Mouse (Mus musculus): ENCODE measurements around the gene H2-T22. TPM values are rescaled to one million over a fixed set of nuclear protein-coding genes. Genes with fewer than 3 reads are reported as not detected.
A peak's percentile ranks its signal among the peaks of the same experiment; 100 is the strongest.
"Not testable (repeated sequence)": the region's sequence is repeated elsewhere in the genome, so short reads cannot be mapped to it uniquely, and the experiment has no call there.

H2-T22 gene
- polyA plus RNA-seq, 1 experiment from 2014 or later, result 13.4 TPM

GRCm38 (mm10) chr17:36030703-36031582, 11.6 kb downstream of the H2-T22 start:
- H3K27ac ChIP-seq (ENCODE audit: low read length), result peak overlapping the region; percentile 44; the same call in 1 of the 2 replicates
- H3K4me2 ChIP-seq (ENCODE audit: low read depth, low read length), result peak overlapping the region; percentile 51
- not testable (repeated sequence) for H3K36me3 ChIP-seq (ENCODE audit: control insufficient read depth, insufficient read depth); H3K9me3 ChIP-seq (replicated peaks; ENCODE audit: control insufficient read depth, low read length); H3K27me3 ChIP-seq (ENCODE audit: control insufficient read depth, insufficient read depth, low read depth, low read length); ATAC-seq (ENCODE audit: low read depth)
- H3K4me3 ChIP-seq (ENCODE audit: low read depth, low read length), result peak overlapping the region; percentile 72
- WGBS (ENCODE audit: insufficient replicate concordance), result 66% methylated on average over 8 of the region's 8 CpGs
- peaks cover 18% of the 10 kb centered on the region for H3K4me1 ChIP-seq (ENCODE audit: control insufficient read depth, low read depth, low read length)
- H3K9ac ChIP-seq (ENCODE audit: low read depth, low read length), result peak overlapping the region; percentile 80

GRCm38 (mm10) chr17:36030046-36030702, 12.4 kb downstream of the H2-T22 start:
- H3K4me2 ChIP-seq (ENCODE audit: low read depth, low read length); H3K27me3 ChIP-seq (ENCODE audit: control insufficient read depth, insufficient read depth, low read depth, low read length); H3K9ac ChIP-seq (ENCODE audit: low read depth, low read length); H3K9me3 ChIP-seq (replicated peaks; ENCODE audit: control insufficient read depth, low read length); H3K4me3 ChIP-seq (ENCODE audit: low read depth, low read length); H3K36me3 ChIP-seq (ENCODE audit: control insufficient read depth, insufficient read depth); H3K27ac ChIP-seq (ENCODE audit: low read length): not testable (repeated sequence)
- WGBS (ENCODE audit: insufficient replicate concordance), result 59% methylated on average over 2 of the region's 4 CpGs
- H3K4me1 ChIP-seq (ENCODE audit: control insufficient read depth, low read depth, low read length), result peaks cover 18% of the 10 kb centered on the region
- peak; percentile 42 for ATAC-seq (ENCODE audit: low read depth)

- no peaks in the 10 kb centered on the region for H3K9me3 ChIP-seq (replicated peaks; ENCODE audit: control insufficient read depth, low read length)
- H3K4me3 ChIP-seq (ENCODE audit: low read depth, low read length), result no peak overlapping the region
- no peaks in the 10 kb centered on the region for H3K36me3 ChIP-seq (ENCODE audit: control insufficient read depth, insufficient read depth)
- H3K4me2 ChIP-seq (ENCODE audit: low read depth, low read length), result no peak overlapping the region
- no peaks in the 10 kb centered on the region for H3K27me3 ChIP-seq (ENCODE audit: control insufficient read depth, insufficient read depth, low read depth, low read length)
- H3K27ac ChIP-seq (ENCODE audit: low read length), result no peak overlapping the region
- H3K4me1 ChIP-seq (ENCODE audit: control insufficient read depth, low read depth, low read length), result peaks cover 23% of the 10 kb centered on the region
- 81% methylated on average over 7 of the region's 7 CpGs for WGBS (ENCODE audit: insufficient replicate concordance)
- no peak overlapping the region for H3K9ac ChIP-seq (ENCODE audit: low read depth, low read length)
- ATAC-seq (ENCODE audit: low read depth), result no peak
These were observed 13.5 kb downstream of the H2-T22 start for GRCm38 (mm10) chr17:36028879-36029619.

GRCm38 (mm10) chr17:36027663-36028062, 14.9 kb downstream of the H2-T22 start:
- Histone ChIP-seq H3K4me1 (ENCODE audit: control insufficient read depth, low read depth, low read length) (peaks cover 37% of the 10 kb centered on the region), H3K4me2 (ENCODE audit: low read depth, low read length) (no peak overlapping the region), H3K36me3 (ENCODE audit: control insufficient read depth, insufficient read depth) (no peaks in the 10 kb centered on the region), H3K27ac (ENCODE audit: low read length) (no peak overlapping the region), H3K9ac (ENCODE audit: low read depth, low read length) (no peak overlapping the region), H3K27me3 (ENCODE audit: control insufficient read depth, insufficient read depth, low read depth, low read length) (no peaks in the 10 kb centered on the region), H3K9me3 (replicated peaks; ENCODE audit: control insufficient read depth, low read length) (no peaks in the 10 kb centered on the region), H3K4me3 (ENCODE audit: low read depth, low read length) (no peak overlapping the region)
- ATAC-seq (ENCODE audit: low read depth), result no peak
- WGBS (ENCODE audit: insufficient replicate concordance), result 78% methylated on average over 4 of the region's 4 CpGs

- Histone ChIP-seq H3K4me2 (ENCODE audit: low read depth, low read length) (no peak overlapping the region), H3K9ac (ENCODE audit: low read depth, low read length) (no peak overlapping the region), H3K4me1 (ENCODE audit: control insufficient read depth, low read depth, low read length) (peaks cover 42% of the 10 kb centered on the region), H3K9me3 (replicated peaks; ENCODE audit: control insufficient read depth, low read length) (no peaks in the 10 kb centered on the region), H3K36me3 (ENCODE audit: control insufficient read depth, insufficient read depth) (no peaks in the 10 kb centered on the region), H3K27me3 (ENCODE audit: control insufficient read depth, insufficient read depth, low read depth, low read length) (no peaks in the 10 kb centered on the region), H3K27ac (ENCODE audit: low read length) (no peak overlapping the region), H3K4me3 (ENCODE audit: low read depth, low read length) (no peak overlapping the region)
- WGBS (ENCODE audit: insufficient replicate concordance), result 69% methylated on average over 4 of the region's 4 CpGs
- no peak for ATAC-seq (ENCODE audit: low read depth)
These were observed 16.6 kb downstream of the H2-T22 start for GRCm38 (mm10) chr17:36025901-36026300.

- no peaks in the 10 kb centered on the region for H3K27me3 ChIP-seq (ENCODE audit: control insufficient read depth, insufficient read depth, low read depth, low read length)
- 62% methylated on average over 5 of the region's 5 CpGs for WGBS (ENCODE audit: insufficient replicate concordance)
- peaks cover 42% of the 10 kb centered on the region for H3K4me1 ChIP-seq (ENCODE audit: control insufficient read depth, low read depth, low read length)
These were observed 17.4 kb downstream of the H2-T22 start for GRCm38 (mm10) chr17:36025197-36025596.

GRCm38 (mm10) chr17:36023710-36024654, 18.6 kb downstream of the H2-T22 start:
- Histone ChIP-seq H3K9me3 (replicated peaks; ENCODE audit: control insufficient read depth, low read length) (no peaks in the 10 kb centered on the region), H3K36me3 (ENCODE audit: control insufficient read depth, insufficient read depth) (no peaks in the 10 kb centered on the region), H3K4me2 (ENCODE audit: low read depth, low read length) (peak overlapping the region; percentile 46), H3K9ac (ENCODE audit: low read depth, low read length) (peak overlapping the region; percentile 2; the same call in 1 of the 2 replicates), H3K27me3 (ENCODE audit: control insufficient read depth, insufficient read depth, low read depth, low read length) (no peaks in the 10 kb centered on the region), H3K4me1 (ENCODE audit: control insufficient read depth, low read depth, low read length) (peaks cover 47% of the 10 kb centered on the region), H3K27ac (ENCODE audit: low read length) (peak overlapping the region; percentile 66), H3K4me3 (ENCODE audit: low read depth, low read length) (peak overlapping the region; percentile 20)
- ATAC-seq (ENCODE audit: low read depth), result peak; percentile 45
- 48% methylated on average over 9 of the region's 9 CpGs for WGBS (ENCODE audit: insufficient replicate concordance)

More at GRCm38 (mm10) chr17:36025197-36025596, 17.4 kb downstream of the H2-T22 start:
- Histone ChIP-seq H3K9ac (ENCODE audit: low read depth, low read length) (no peak overlapping the region), H3K4me3 (ENCODE audit: low read depth, low read length) (no peak overlapping the region), H3K36me3 (ENCODE audit: control insufficient read depth, insufficient read depth) (no peaks in the 10 kb centered on the region), H3K4me2 (ENCODE audit: low read depth, low read length) (no peak overlapping the region), H3K9me3 (replicated peaks; ENCODE audit: control insufficient read depth, low read length) (no peaks in the 10 kb centered on the region), H3K27ac (ENCODE audit: low read length) (0 out of 2 replicates have a peak overlapping the region, but pooled peaks have one; percentile 5)
- ATAC-seq (ENCODE audit: low read depth), result no peak

- peak overlapping the region; percentile 36 for H3K27ac ChIP-seq (ENCODE audit: low read length)
- H3K36me3 ChIP-seq (ENCODE audit: control insufficient read depth, insufficient read depth), result no peaks in the 10 kb centered on the region
- no peak overlapping the region for H3K4me3 ChIP-seq (ENCODE audit: low read depth, low read length)
- H3K27me3 ChIP-seq (ENCODE audit: control insufficient read depth, insufficient read depth, low read depth, low read length), result no peaks in the 10 kb centered on the region
- ATAC-seq (ENCODE audit: low read depth), result no peak
- H3K4me1 ChIP-seq (ENCODE audit: control insufficient read depth, low read depth, low read length), result peaks cover 51% of the 10 kb centered on the region
- 0 out of 2 replicates have a peak overlapping the region, but pooled peaks have one; percentile 46 for H3K4me2 ChIP-seq (ENCODE audit: low read depth, low read length)
- WGBS (ENCODE audit: insufficient replicate concordance), result 84% methylated on average over 6 of the region's 6 CpGs
- no peaks in the 10 kb centered on the region for H3K9me3 ChIP-seq (replicated peaks; ENCODE audit: control insufficient read depth, low read length)
- no peak overlapping the region for H3K9ac ChIP-seq (ENCODE audit: low read depth, low read length)
These were observed 19.6 kb downstream of the H2-T22 start for GRCm38 (mm10) chr17:36022922-36023321.

Data from liver, embryonic 16.5 days (tissue).